Mouse (Mus musculus) adrenal gland, adult 8-10 months (tissue): ENCODE measurements around the gene Chn2. TPM values are rescaled to one million over a fixed set of nuclear protein-coding genes. Genes with fewer than 3 reads are reported as not detected.

Experiments
- DNase-seq: peaks from one replicate; pipeline ENCODE4 v3.0.0; 2022
- total RNA-seq, 4 experiments: library from RNA; stranded (reverse); gene quantifications; 2 replicates each; pipeline ENCODE4 v1.2.4; 2022

The Chn2 gene
- total RNA-seq, 4 experiments from 2014 or later, result 7.1 to 24.4 (median 16.6) TPM

GRCm38 (mm10) chr6:54119885-54120666 lies 80.7 kb downstream of the Chn2 start:
- DNase-seq, result no peak

- DNase-seq, result no peak
Measured at GRCm38 (mm10) chr6:54120889-54121288, 81.5 kb downstream of the Chn2 start.

- no peak for DNase-seq
Measured at GRCm38 (mm10) chr6:54124519-54124918, 85.2 kb downstream of the Chn2 start.

DNA sequence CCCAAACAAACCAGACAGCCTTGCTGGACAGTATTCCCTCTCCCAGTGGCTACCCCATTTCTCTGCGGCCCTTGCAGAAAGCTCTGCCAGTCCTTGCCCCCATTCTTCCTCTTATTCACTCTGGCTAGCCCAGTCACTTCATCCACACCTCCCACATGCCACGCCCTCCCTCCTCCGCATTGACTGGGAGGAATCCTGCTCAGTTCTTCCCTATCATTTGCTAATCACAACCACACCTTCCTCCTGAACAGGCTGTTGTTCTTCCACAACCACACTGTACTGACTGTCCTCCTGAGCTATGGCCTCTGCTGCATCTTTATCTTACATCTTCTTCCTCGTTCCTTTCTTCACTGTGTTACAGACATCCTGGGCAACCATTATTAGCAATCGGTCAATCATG lies 86.2 kb downstream of the Chn2 start:
- DNase-seq, result no peak

- no peak for DNase-seq
Measured at GRCm38 (mm10) chr6:54126225-54126992, 87.1 kb downstream of the Chn2 start.

GRCm38 (mm10) chr6:54126993-54127697 lies 87.8 kb downstream of the Chn2 start:
- no peak for DNase-seq

DNA sequence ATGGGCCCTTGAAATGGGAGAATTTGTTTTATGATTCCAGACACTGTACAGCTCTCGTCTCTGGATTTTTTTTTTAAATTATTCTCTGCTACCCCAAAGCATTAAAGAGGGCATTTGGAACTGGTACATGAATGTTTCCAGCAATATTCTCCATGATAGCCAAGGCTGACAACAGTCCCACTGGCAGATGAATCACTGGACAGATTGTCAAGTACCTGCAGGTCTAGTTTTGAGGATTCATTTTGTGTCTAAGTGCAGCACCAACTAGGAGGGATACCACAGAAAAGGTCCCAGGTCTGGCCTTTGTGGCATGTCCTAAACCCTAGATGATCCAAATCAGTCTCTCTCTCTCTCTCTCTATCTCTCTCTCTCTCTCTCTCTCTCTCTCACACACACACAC lies 89.3 kb downstream of the Chn2 start:
- DNase-seq, result no peak

GRCm38 (mm10) chr6:54129570-54129969 lies 90.2 kb downstream of the Chn2 start:
- no peak for DNase-seq

GRCm38 (mm10) chr6:54130881-54131280 lies 91.5 kb downstream of the Chn2 start:
- DNase-seq, result no peak

DNA sequence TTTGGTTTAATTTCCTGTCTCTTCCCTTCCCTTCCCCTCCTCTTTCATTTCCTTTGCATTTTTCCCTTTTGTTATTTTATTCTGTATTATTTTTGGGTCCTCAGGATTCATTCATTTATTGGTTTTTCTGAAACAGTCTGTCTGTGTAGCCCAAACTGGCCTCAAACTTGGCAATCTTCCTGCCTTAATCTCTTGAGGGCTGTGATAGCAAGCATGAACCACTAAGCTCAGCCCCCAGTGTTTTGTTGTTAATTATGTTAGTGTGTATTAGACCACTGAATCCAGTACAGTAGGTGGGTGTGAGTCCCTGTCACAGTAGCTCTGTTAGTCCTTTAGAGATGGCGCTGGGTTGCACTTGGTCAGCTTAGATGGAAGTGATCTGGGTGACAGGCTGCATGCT lies 93.2 kb downstream of the Chn2 start:
- no peak for DNase-seq

DNA sequence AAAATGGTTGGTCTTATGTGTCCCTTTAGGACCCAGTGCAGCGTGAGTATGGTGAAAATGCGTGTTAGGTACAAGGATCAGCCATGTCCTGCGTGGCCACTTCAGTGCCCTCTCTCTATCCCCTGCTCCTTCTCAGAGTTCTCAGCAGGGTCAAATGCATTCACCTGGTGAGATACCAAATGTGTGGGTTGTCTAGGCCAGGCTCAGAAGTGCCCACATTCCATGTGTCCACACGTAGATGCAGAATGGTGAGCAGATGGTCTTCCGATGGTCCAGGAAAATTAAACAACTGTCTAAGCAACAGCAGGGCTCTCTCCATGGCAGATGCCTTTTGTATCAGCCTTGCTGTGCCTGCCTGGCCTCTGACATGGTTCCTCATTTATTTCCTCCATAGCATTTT lies 93.9 kb downstream of the Chn2 start:
- no peak for DNase-seq

- no peak for DNase-seq
Measured at GRCm38 (mm10) chr6:54138157-54138556, 98.8 kb downstream of the Chn2 start.

- DNase-seq, result no peak
Measured at GRCm38 (mm10) chr6:54140488-54140887, 101.1 kb downstream of the Chn2 start.

DNA sequence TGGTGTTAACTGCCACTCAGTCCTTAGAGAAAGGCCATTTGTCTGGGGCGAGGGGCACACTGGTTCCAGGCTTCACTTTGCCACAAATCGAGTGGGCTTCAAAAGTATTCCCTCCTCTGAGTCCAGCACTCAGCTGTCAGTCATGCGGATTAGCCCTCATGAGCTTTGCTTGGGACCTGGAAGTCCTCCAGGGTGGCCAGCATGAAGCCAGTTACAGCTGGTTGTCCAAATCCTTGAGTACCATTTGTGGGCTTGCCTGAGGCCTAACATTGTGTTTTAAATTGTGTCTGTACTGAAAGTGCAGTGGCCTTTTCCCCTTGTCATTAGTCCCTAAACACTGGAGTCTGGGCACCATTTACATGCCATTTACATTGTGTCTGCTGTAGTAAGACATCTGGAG lies 101.8 kb downstream of the Chn2 start:
- no peak for DNase-seq

DNA sequence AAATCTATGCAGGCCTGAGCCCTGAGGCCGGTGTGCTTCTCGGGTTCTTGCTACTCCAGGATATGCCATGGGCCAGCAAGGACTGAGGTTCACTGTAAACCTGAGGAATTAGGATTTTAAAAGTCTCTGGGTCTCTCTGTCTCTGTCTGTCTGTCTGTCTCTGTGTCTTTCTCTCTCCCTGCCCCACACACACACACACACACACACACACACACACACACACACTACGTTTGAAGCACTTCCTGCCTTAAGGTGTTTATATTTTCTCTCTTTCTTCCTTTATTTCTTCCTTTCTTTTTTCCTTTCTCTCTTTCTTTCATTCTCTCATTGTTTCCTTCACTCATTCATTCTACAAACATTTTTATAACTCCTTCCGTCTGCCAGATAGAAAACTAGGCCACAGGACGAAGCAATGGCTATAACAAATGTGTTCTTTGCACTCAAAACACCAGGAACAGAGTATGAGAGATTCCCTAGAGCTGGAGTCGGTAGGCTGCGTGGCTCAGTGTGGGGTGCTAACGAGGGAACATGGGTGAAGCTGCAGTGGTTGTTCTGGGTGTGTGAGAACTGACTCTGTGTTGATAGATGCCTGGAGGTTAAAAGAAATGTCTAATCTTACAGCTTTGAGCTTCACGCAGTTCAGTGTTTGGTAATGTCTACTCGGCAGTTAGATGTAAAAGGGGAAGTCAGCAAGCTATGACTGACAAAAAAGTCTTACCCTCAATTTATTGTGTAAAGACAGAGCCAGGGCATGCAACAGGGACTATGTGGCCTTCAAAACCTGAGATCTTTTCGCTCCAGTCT lies 103.7 kb downstream of the Chn2 start:
- no peak for DNase-seq

- no peak for DNase-seq
Measured at GRCm38 (mm10) chr6:54143652-54143960, 104.3 kb downstream of the Chn2 start.

GRCm38 (mm10) chr6:54148844-54149526 lies 109.6 kb downstream of the Chn2 start:
- DNase-seq, result no peak

DNA sequence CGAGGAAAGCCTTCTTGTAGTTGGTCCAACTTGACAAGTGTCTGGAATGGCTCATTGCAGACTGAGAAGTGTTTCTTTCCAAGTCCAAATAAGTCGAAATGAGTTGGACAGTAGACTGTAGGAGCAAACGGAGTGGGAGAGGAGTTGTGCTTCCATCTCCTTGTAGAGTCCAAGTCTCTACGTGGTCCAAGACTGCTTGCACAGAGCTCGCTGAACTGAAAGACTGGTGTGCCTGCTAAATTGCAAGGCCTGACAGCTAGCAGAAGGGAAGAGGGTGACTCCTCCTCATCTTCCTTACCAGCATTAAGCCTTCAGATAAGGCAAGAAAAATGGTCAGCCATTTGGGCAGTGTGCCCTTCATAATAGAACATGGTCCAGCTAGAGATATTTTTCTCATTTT lies 111.5 kb downstream of the Chn2 start:
- DNase-seq, result no peak

- DNase-seq, result no peak
Measured at GRCm38 (mm10) chr6:54151443-54152241, 112.3 kb downstream of the Chn2 start.

- no peak for DNase-seq
Measured at GRCm38 (mm10) chr6:54157097-54157496, 117.7 kb downstream of the Chn2 start.

- peak; percentile 12 for DNase-seq
Measured at GRCm38 (mm10) chr6:54158317-54158716, 119.0 kb downstream of the Chn2 start.
